Mouse (Mus musculus) ES-Bruce4 (cell line): ENCODE data around the gene Tmem247. TPM values are rescaled to one million over a fixed set of nuclear protein-coding genes. Genes with fewer than 3 reads are reported as not detected.

Source experiments
- H3K27ac ChIP-seq: 2 replicates; pipeline ENCODE4 v1.5.1; 2012; ENCODE audit warnings: low read length, inconsistent platforms; ENCODE audit not compliant: insufficient read depth
- H3K27me3 ChIP-seq: 2 replicates; pipeline ENCODE4 v1.6.1; 2012; ENCODE audit warnings: mild to moderate bottlenecking, low read length, inconsistent platforms; ENCODE audit not compliant: control insufficient read depth, poor library complexity, insufficient read depth, severe bottlenecking
- H3K36me3 ChIP-seq: 2 replicates; pipeline ENCODE4 v1.6.1; 2012; ENCODE audit warnings: inconsistent platforms, mild to moderate bottlenecking, low read length, moderate library complexity; ENCODE audit not compliant: control insufficient read depth, poor library complexity, insufficient read depth, severe bottlenecking
- H3K4me1 ChIP-seq: one replicate; pipeline ENCODE4 v1.8.1; 2011; ENCODE audit warnings: low read length; ENCODE audit not compliant: control insufficient read depth, insufficient read depth
- H3K4me3 ChIP-seq: 2 replicates; pipeline ENCODE4 v1.5.1; 2011; ENCODE audit warnings: low read depth, mild to moderate bottlenecking, low read length
- H3K9ac ChIP-seq: 2 replicates; pipeline ENCODE4 v1.6.1; 2012; ENCODE audit warnings: low read depth, mild to moderate bottlenecking, inconsistent platforms; ENCODE audit not compliant: poor library complexity, severe bottlenecking
- H3K9me3 ChIP-seq: replicated peaks from 2 replicates; pipeline ENCODE4 v1.6.1; 2012; ENCODE audit warnings: mild to moderate bottlenecking, low read length, inconsistent platforms; ENCODE audit not compliant: control insufficient read depth, poor library complexity, insufficient read depth, severe bottlenecking
- CTCF ChIP-seq: IDR thresholded peaks from one replicate; pipeline ENCODE4 v1.8.1; 2011; ENCODE audit warnings: low read depth, low read length
- EP300 ChIP-seq: IDR thresholded peaks from 2 replicates; pipeline ENCODE4 v1.6.1; 2011; ENCODE audit warnings: low read depth, low read length; ENCODE audit not compliant: insufficient read depth
- POLR2A ChIP-seq: IDR thresholded peaks from one replicate; pipeline ENCODE4 v1.8.1; 2011; ENCODE audit warnings: low read length; ENCODE audit not compliant: insufficient read depth
- polyA plus RNA-seq: library from polyadenylated mRNA; stranded (reverse); fragments of >200 nt; gene quantifications from 2 replicates; pipeline ENCODE4 v1.2.4, GENCODE M21; 2011; ENCODE audit warnings: low read depth; ENCODE audit not compliant: missing spikeins, insufficient read depth, insufficient read length

The Tmem247 gene
- polyA plus RNA-seq, 1 experiment: not detected

DNA sequence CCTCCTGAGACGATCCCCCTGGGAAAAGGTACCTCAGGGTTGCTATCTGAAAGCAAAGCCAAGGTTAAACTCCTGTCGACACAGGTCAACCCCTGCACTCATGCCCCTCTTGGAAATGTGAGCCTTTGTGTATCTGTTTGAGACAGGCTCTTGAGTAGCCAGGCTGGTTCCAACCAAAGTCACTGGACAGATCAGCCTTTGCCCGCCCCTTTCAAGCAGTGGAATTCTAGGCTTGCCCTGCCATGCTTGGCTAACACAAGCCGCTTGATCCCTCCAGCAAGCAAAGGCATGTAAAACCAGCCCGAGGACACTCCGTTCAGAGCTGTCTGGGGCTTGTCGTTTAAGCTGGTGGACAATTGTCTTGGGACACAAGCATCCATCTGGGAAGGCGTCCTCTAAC, 8.8 kb upstream of the Tmem247 start:
- H3K4me3 ChIP-seq: no peak overlapping the region
- H3K9ac ChIP-seq: no peak overlapping the region
- H3K36me3 ChIP-seq: no peaks in the 10 kb centered on the region
- H3K27me3 ChIP-seq: no peaks in the 10 kb centered on the region
- H3K4me1 ChIP-seq: no peaks in the 10 kb centered on the region
- no peak overlapping the region for H3K27ac ChIP-seq
- TF ChIP-seq CTCF: no peak
- TF ChIP-seq EP300: no peak
- no peak for TF ChIP-seq POLR2A
- no peaks in the 10 kb centered on the region for H3K9me3 ChIP-seq

GRCm38 (mm10) chr17:86909733-86910495, 7.2 kb upstream of the Tmem247 start:
- Histone ChIP-seq H3K27me3 (no peaks in the 10 kb centered on the region), H3K4me1 (no peaks in the 10 kb centered on the region), H3K36me3 (no peaks in the 10 kb centered on the region), H3K9ac (no peak overlapping the region), H3K9me3 (no peaks in the 10 kb centered on the region), H3K27ac (no peak overlapping the region), H3K4me3 (no peak overlapping the region)
- TF ChIP-seq CTCF: peak; percentile 42
- TF ChIP-seq EP300: no peak

DNA sequence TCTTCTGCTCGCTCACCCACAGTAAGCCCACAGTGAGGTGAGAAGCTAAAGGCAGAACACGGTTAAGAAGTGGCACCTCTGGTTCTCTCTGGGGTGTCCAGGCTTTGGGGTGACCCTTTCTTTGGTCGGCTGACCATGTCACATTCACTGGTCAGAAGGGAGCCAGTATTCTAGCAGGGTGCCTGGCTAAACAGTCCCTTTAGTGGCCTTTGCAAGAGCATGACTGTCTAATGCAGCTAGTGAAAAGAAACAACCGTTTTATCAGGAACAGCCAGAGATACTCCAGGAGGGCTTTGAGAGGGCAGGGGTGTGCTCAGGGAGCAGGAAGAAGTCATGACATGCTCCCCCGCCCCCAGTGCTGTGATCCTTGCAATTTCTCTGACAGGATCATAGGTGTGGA, 5.9 kb upstream of the Tmem247 start:
- Histone ChIP-seq H3K9me3 (no peaks in the 10 kb centered on the region), H3K27me3 (no peaks in the 10 kb centered on the region), H3K4me3 (no peak overlapping the region), H3K36me3 (no peaks in the 10 kb centered on the region), H3K4me1 (no peaks in the 10 kb centered on the region), H3K9ac (no peak overlapping the region), H3K27ac (no peak overlapping the region)
- TF ChIP-seq CTCF (no peak), POLR2A (no peak)

DNA sequence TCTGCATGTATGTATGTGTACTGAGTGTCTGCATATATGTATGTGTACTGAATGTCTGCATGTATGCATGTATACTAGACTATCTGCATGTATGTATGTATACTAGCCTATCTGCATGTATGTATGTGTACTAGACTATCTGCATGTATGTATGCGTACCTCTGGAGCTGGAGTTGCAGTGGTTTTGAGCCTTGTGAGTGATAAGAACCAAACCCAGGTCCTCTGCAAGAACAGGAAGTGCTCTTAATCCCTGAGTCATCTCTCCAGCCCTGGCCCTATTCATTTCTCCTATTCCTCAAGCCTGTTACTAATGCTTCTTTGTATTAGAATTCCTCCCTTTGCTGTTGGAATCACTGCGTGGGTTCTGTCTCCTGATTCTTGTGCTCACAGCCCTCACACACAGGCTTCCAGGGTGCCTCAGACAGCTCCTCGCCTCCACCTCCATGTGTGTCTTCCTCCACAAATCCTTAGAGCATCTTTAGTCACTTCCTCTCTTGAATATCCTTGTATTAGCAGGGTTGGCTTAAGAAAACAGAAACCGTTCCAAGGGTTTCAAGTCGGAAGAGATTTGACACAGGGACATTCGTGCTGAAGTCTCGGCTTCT, 4.0 kb upstream of the Tmem247 start:
- no peak overlapping the region for H3K9ac ChIP-seq
- no peak overlapping the region for H3K27ac ChIP-seq
- H3K9me3 ChIP-seq: no peaks in the 10 kb centered on the region
- TF ChIP-seq POLR2A (no peak), EP300 (no peak), CTCF (no peak)
- H3K4me3 ChIP-seq: no peak overlapping the region
- H3K36me3 ChIP-seq: no peaks in the 10 kb centered on the region
- no peaks in the 10 kb centered on the region for H3K27me3 ChIP-seq
- no peaks in the 10 kb centered on the region for H3K4me1 ChIP-seq

DNA sequence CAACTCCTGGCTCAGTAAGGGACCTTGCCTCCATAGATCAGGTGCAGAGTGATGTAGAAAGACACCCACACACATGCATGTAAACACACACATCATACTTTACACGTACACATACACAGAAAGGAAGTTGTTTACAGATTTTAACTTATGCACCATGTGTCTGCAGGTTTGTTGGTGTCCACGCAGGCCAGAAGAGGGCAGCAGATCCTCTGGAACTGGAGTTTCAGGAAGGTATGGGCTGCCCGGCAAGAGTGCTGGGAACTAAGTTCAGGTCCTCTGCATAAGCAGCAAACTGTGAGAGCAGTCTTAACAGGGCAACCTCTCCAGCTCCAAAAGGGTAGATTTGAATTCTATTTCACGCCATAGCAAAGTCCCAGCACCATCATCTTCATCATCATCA, 1.6 kb upstream of the Tmem247 start:
- Histone ChIP-seq H3K36me3 (no peaks in the 10 kb centered on the region), H3K9me3 (no peaks in the 10 kb centered on the region), H3K4me3 (no peak overlapping the region), H3K4me1 (no peaks in the 10 kb centered on the region), H3K27ac (no peak overlapping the region), H3K9ac (no peak overlapping the region), H3K27me3 (no peaks in the 10 kb centered on the region)
- no peak for TF ChIP-seq EP300
- TF ChIP-seq CTCF: peak; percentile 78
- TF ChIP-seq POLR2A: no peak

GRCm38 (mm10) chr17:86918786-86919185, 1.6 kb downstream of the Tmem247 start:
- Histone ChIP-seq H3K27me3 (no peaks in the 10 kb centered on the region), H3K4me1 (no peaks in the 10 kb centered on the region), H3K36me3 (no peaks in the 10 kb centered on the region), H3K9ac (no peak overlapping the region), H3K9me3 (no peaks in the 10 kb centered on the region), H3K27ac (no peak overlapping the region), H3K4me3 (no peak overlapping the region)
- TF ChIP-seq CTCF: peak; percentile 58
- no peak for TF ChIP-seq EP300
